Mouse (Mus musculus) heart, embryonic 12.5 days (tissue): ENCODE results near the gene Gm49325. TPM values are rescaled to one million over a fixed set of nuclear protein-coding genes. Genes with fewer than 3 reads are reported as not detected.
A peak's percentile ranks its signal among the peaks of the same experiment; 100 is the strongest.
"Not testable (repeated sequence)": the region's sequence is repeated elsewhere in the genome, so short reads cannot be mapped to it uniquely, and the experiment has no call there.

ENCODE experiments used
- ATAC-seq: fragments of 200-750 bp; cut with Nextera tagmentation; 2 replicates; pipeline ENCODE4 v1.8.0; 2017; ENCODE audit warnings: moderate TSS enrichment, moderate library complexity; ENCODE audit not compliant: insufficient number of reproducible peaks, low FRiP score
- H3K27ac ChIP-seq: fragments of 300-500 bp; sonication (generic); 2 replicates; pipeline ENCODE4 v1.5.1; 2016; ENCODE audit warnings: mild to moderate bottlenecking, moderate library complexity; ENCODE audit not compliant: poor library complexity, severe bottlenecking
- H3K27me3 ChIP-seq: fragments of 300-500 bp; sonication (generic); replicated peaks from 2 replicates; pipeline ENCODE4 v1.6.1; 2016; ENCODE audit warnings: mild to moderate bottlenecking, moderate library complexity
- H3K36me3 ChIP-seq: fragments of 300-500 bp; sonication (generic); 2 replicates; pipeline ENCODE4 v1.6.1; 2016; ENCODE audit warnings: mild to moderate bottlenecking, moderate library complexity
- H3K4me1 ChIP-seq: fragments of 300-500 bp; sonication (generic); replicated peaks from 2 replicates; pipeline ENCODE4 v1.6.1; 2016; ENCODE audit warnings: mild to moderate bottlenecking
- H3K4me2 ChIP-seq: fragments of 300-500 bp; sonication (generic); 2 replicates; pipeline ENCODE4 v1.6.1; 2016; ENCODE audit warnings: mild to moderate bottlenecking, moderate library complexity
- H3K4me3 ChIP-seq: fragments of 300-500 bp; sonication (generic); 2 replicates; pipeline ENCODE4 v1.5.1; 2016; ENCODE audit warnings: mild to moderate bottlenecking
- H3K9ac ChIP-seq: fragments of 300-500 bp; sonication (generic); 2 replicates; pipeline ENCODE4 v1.6.1; 2016; ENCODE audit warnings: mild to moderate bottlenecking, moderate library complexity
- H3K9me3 ChIP-seq: fragments of 300-500 bp; sonication (generic); replicated peaks from 2 replicates; pipeline ENCODE4 v1.6.1; 2016; ENCODE audit warnings: mild to moderate bottlenecking, moderate library complexity
- WGBS: fragments of 180-500 bp; shearing (Covaris S2); methylation state at CpG from one replicate; pipeline ENCODE4 v1.1.7; 2016; 5-methylcytosine and 5-hydroxymethylcytosine counted together
- microRNA counts: library from miRNA; unstranded; fragments of <30 nt; microRNA quantifications from one replicate; lab custom pipeline; 2017
- microRNA-seq: library from miRNA; unstranded; fragments of <30 nt; microRNA quantifications from one replicate; pipeline ENCODE4, GENCODE M21; 2017
- polyA plus RNA-seq: library from polyadenylated mRNA; unstranded; fragments of >200 nt; fragmentation: Nextera tagmentation; extraction: Ambion mirVana; gene quantifications from 2 replicates; pipeline ENCODE4 v1.2.1, GENCODE M21; 2016

Gene Gm49325
- polyA plus RNA-seq, 1 experiment from 2014 or later, result not detected

DNA sequence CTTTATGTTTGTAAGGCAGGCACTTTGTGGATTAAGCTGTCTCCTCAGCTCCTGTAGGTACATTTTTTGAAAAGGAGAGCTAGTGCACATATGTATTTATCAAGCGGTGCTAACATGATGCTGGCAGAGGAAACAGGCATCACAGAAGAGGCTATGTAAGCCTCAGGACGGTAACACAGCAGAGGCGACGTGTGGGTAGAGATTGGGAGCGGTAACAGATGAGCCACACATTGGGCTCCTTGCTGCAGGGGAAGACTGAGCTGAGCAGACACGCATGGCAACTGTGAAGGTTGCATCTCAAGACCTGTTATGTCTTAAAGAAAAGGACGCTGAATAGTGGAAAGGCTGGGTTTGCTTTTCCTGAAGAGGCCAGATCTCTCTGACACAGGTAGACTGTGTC lies 77.0 kb downstream of the Gm49325 start:
- Histone ChIP-seq H3K36me3 (no peaks in the 10 kb centered on the region), H3K4me1 (peaks cover 10% of the 10 kb centered on the region), H3K27ac (no peak overlapping the region), H3K9me3 (no peaks in the 10 kb centered on the region), H3K27me3 (peaks cover 81% of the 10 kb centered on the region), H3K9ac (no peak overlapping the region), H3K4me2 (no peak overlapping the region), H3K4me3 (no peak overlapping the region)
- 68% methylated on average over 7 of the region's 7 CpGs for WGBS
- no peak for ATAC-seq

DNA sequence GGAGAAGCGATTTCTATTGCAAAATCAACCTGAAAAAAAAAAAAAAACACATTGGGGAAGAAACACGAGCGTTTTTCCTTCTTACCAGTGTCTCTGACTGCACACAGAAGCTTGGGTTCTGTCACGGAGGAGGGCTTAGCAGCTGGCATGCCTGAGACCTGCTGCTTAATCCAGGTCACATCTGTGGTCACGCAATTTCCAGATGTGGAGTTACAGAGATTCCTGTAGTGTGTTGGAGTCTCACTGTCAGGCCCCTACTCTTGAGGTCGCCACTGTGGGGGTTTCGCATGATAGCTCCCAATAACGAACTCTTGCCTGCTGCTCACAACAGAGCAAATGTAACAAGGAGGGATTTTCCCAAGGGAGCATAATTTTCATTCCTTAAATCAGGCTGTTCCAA lies 78.2 kb downstream of the Gm49325 start:
- Histone ChIP-seq H3K4me3 (no peak overlapping the region), H3K4me1 (peaks cover 10% of the 10 kb centered on the region; the same call in 1 of the 2 replicates), H3K9me3 (no peaks in the 10 kb centered on the region), H3K9ac (no peak overlapping the region), H3K27me3 (peaks cover 82% of the 10 kb centered on the region), H3K4me2 (no peak overlapping the region), H3K27ac (no peak overlapping the region), H3K36me3 (no peaks in the 10 kb centered on the region)
- ATAC-seq, result no peak
- 37% methylated on average over 8 of the region's 8 CpGs for WGBS

GRCm38 (mm10) chr10:77685895-77686664 lies 80.1 kb downstream of the Gm49325 start, which contains the start of gene Tspear:
Gene Tspear, plus strand, starts transcription at chr10:77686569.
- Histone ChIP-seq H3K9me3 (no peaks in the 10 kb centered on the region), H3K4me3 (no peak within 1 kb of the TSS), H3K4me2 (peak within 1 kb of the TSS; percentile 11), H3K9ac (no peak within 1 kb of the TSS), H3K27ac (no peak within 1 kb of the TSS), H3K4me1 (peaks cover 10% of the 10 kb centered on the region; the same call in 1 of the 2 replicates), H3K36me3 (no peaks in the 10 kb centered on the region), H3K27me3 (peaks cover 85% of the 10 kb centered on the region)
- 2% methylated on average over 22 of the region's 22 CpGs for WGBS
- ATAC-seq, result peak; percentile 50; the same call in 1 of the 2 replicates

GRCm38 (mm10) chr10:77687021-77687420 lies 81.0 kb downstream of the Gm49325 start:
- Histone ChIP-seq H3K9me3 (no peaks in the 10 kb centered on the region), H3K4me2 (no peak overlapping the region), H3K4me1 (peaks cover 10% of the 10 kb centered on the region; the same call in 1 of the 2 replicates), H3K27ac (no peak overlapping the region), H3K4me3 (no peak overlapping the region), H3K9ac (no peak overlapping the region), H3K36me3 (no peaks in the 10 kb centered on the region), H3K27me3 (peaks cover 94% of the 10 kb centered on the region)
- ATAC-seq, result no peak
- 20% methylated on average over 10 of the region's 10 CpGs for WGBS

GRCm38 (mm10) chr10:77690356-77690807 lies 84.4 kb downstream of the Gm49325 start, which contains the start of gene Gm19402:
Gene Gm19402, minus strand, starts transcription at chr10:77690757.
- H3K4me3 ChIP-seq, H3K4me1 ChIP-seq, H3K9ac ChIP-seq, H3K4me2 ChIP-seq, H3K9me3 ChIP-seq, H3K27ac ChIP-seq, ATAC-seq, H3K36me3 ChIP-seq: not testable (repeated sequence)
- H3K27me3 ChIP-seq, result peaks cover 77% of the 10 kb centered on the region
- WGBS, result 69% methylated on average over 3 of the region's 3 CpGs

MicroRNAs encoded within 50 kb of the gene (microRNA counts, 519-probe panel; counts per million panel counts)
- not detected for microRNA mmu-miR-1930 (lab: Ali Mortazavi, UCI)

Small RNAs within 50 kb of the gene (microRNA-seq; reads per million reads assigned to microRNA genes)
- 12.7 reads per million, percentile 28 among the genes with 10 or more reads in this experiment for gene Mir1930

Other genes with a start within 250 kb of the Gm49325 start
- gene Adarb1, start 187.9 kb upstream of the Gm49325 start, polyA plus RNA-seq, result 13.3 and 14.2 TPM in 2 replicates
- 31.0 and 32.1 TPM in 2 replicates for gene Fam207a, start 90.4 kb upstream of the Gm49325 start, polyA plus RNA-seq
- 1.5 and 2.5 TPM in 2 replicates for gene Itgb2, start 75.9 kb upstream of the Gm49325 start, polyA plus RNA-seq
- 103 and 104 TPM in 2 replicates for gene Pttg1ip, start 24.5 kb upstream of the Gm49325 start, polyA plus RNA-seq
- 177 and 184 TPM in 2 replicates for gene Sumo3, start 100 bp upstream of the Gm49325 start, polyA plus RNA-seq
- gene Ube2g2, start 16.1 kb downstream of the Gm49325 start, polyA plus RNA-seq, result 69.5 and 72.8 TPM in 2 replicates
- gene Tspear, start 80.4 kb downstream of the Gm49325 start, polyA plus RNA-seq, result not detected in 2 replicates
- gene Gm19402, start 84.6 kb downstream of the Gm49325 start, polyA plus RNA-seq, result not detected in 2 replicates
- not detected in 2 replicates for gene Gm9508, start 91.0 kb downstream of the Gm49325 start, polyA plus RNA-seq
- not detected in 2 replicates for gene Gm10272, start 100.4 kb downstream of the Gm49325 start, polyA plus RNA-seq
- not detected in 2 replicates for gene Gm10024, start 105.3 kb downstream of the Gm49325 start, polyA plus RNA-seq
- not detected in 2 replicates for gene Gm10142, start 109.6 kb downstream of the Gm49325 start, polyA plus RNA-seq
- gene Krtap12-1, start 114.4 kb downstream of the Gm49325 start, polyA plus RNA-seq, result not detected in 2 replicates
- gene Gm10100, start 120.3 kb downstream of the Gm49325 start, polyA plus RNA-seq, result not detected in 2 replicates
- gene Gm18596, start 136.4 kb downstream of the Gm49325 start, polyA plus RNA-seq, result not detected in 2 replicates
- gene Gm9736, start 145.2 kb downstream of the Gm49325 start, polyA plus RNA-seq, result not detected in 2 replicates
- not detected in 2 replicates for gene Gm3233, start 153.5 kb downstream of the Gm49325 start, polyA plus RNA-seq
- gene Gm3238, start 165.1 kb downstream of the Gm49325 start, polyA plus RNA-seq, result not detected in 2 replicates
- not detected in 2 replicates for gene Gm7138, start 170.7 kb downstream of the Gm49325 start, polyA plus RNA-seq
- not detected in 2 replicates for gene Gm3250, start 176.3 kb downstream of the Gm49325 start, polyA plus RNA-seq
- gene Gm7137, start 182.0 kb downstream of the Gm49325 start, polyA plus RNA-seq, result not detected in 2 replicates
- gene Gm9639, start 188.9 kb downstream of the Gm49325 start, polyA plus RNA-seq, result not detected in 2 replicates
- gene Gm19668, start 192.9 kb downstream of the Gm49325 start, polyA plus RNA-seq, result not detected in 2 replicates
- not detected in 2 replicates for gene Gm9507, start 205.6 kb downstream of the Gm49325 start, polyA plus RNA-seq
- gene Gm2696, start 208.5 kb downstream of the Gm49325 start, polyA plus RNA-seq, result not detected in 2 replicates
- gene Krtap10-4, start 220.9 kb downstream of the Gm49325 start, polyA plus RNA-seq, result not detected in 2 replicates
- gene Krtap10-10, start 229.8 kb downstream of the Gm49325 start, polyA plus RNA-seq, result not detected in 2 replicates
- gene Gm36176, start 240.6 kb downstream of the Gm49325 start, polyA plus RNA-seq, result not detected in 2 replicates
- not detected in 2 replicates for gene Gm10318, start 246.7 kb downstream of the Gm49325 start, polyA plus RNA-seq